Comparison of ENCODE assay signal across 18 mouse cellular contexts in genomic region chr11:51609266-51609909, GRCm38 (mm10). TPM values are rescaled to one million over a fixed set of nuclear protein-coding genes. Genes with fewer than 3 reads are reported as not detected.
A peak's percentile ranks its signal among the peaks of the same experiment; 100 is the strongest.
DNase-seq lines count a peak whose midpoint lies in the region; ATAC-seq and TF ChIP-seq lines count a peak whose summit lies in the region.
"Had no signal": no experiment of that assay in that cellular context is flagged by ENCODE, and none has a peak within 500 bp of the region (broad histone marks: within the 10 kb centered on the region; RNA-seq: fewer than 3 reads in every experiment).

No protein-coding gene starts in this region.

- WGBS in thymus, adult 2 months: 26% methylated on average over 3 of the region's 3 CpGs
- WGBS in liver, adult 2 months: 49% methylated on average over 3 of the region's 3 CpGs
- 77% methylated on average over 3 of the region's 3 CpGs for WGBS in forebrain, postnatal 0 days
- 85% methylated on average over 3 of the region's 3 CpGs for WGBS in forebrain, embryonic 15.5 days

- TF ChIP-seq POLR2A in thymus, adult 2 months (IDR thresholded peaks at IDR 0.05; ENCODE audit: control insufficient read depth, extremely low read depth, insufficient read depth, low read length, poor library complexity): no peak
- TF ChIP-seq POLR2A in liver, adult 2 months (IDR thresholded peaks at IDR 0.05; ENCODE audit: extremely low read depth, insufficient read depth, low read length): no peak

- H3K4me3 ChIP-seq in thymus, adult 2 months (ENCODE audit: control insufficient read depth, insufficient read depth, low read length): no peak overlapping the region
- H3K4me3 ChIP-seq in liver, adult 2 months (ENCODE audit: insufficient read depth, low read depth, low read length): no peak overlapping the region
- no peak overlapping the region for H3K4me3 ChIP-seq in forebrain, postnatal 0 days (ENCODE audit: low read depth, low read length)
- no peak overlapping the region for H3K4me3 ChIP-seq in forebrain, embryonic 15.5 days
- H3K4me3 ChIP-seq: heart, embryonic 10.5 days; kidney, embryonic 15.5 days; limb, embryonic 12.5 days had no signal

- peak overlapping the region; percentile 91 for H3K27ac ChIP-seq in thymus, adult 2 months (ENCODE audit: control insufficient read depth, insufficient read depth, low read length)
- no peak overlapping the region for H3K27ac ChIP-seq in liver, adult 2 months (replicated peaks; ENCODE audit: insufficient read depth, low read depth, low read length)
- no peak overlapping the region for H3K27ac ChIP-seq in forebrain, postnatal 0 days (ENCODE audit: low read depth, low read length)
- H3K27ac ChIP-seq in forebrain, embryonic 15.5 days (replicated peaks): no peak overlapping the region
- H3K27ac ChIP-seq: heart, embryonic 10.5 days; hindbrain, postnatal 0 days; kidney, embryonic 15.5 days; limb, embryonic 12.5 days had no signal

- H3K4me1 ChIP-seq in thymus, adult 2 months (replicated peaks; ENCODE audit: control insufficient read depth, insufficient read depth, low read length): peaks cover 13% of the 10 kb centered on the region
- peaks cover 3% of the 10 kb centered on the region for H3K4me1 ChIP-seq in liver, adult 2 months (ENCODE audit: control insufficient read depth, insufficient read depth, low read length)
- 0 out of 2 replicates have a peak, but pooled peaks cover 10% of the 10 kb centered on the region for H3K4me1 ChIP-seq in forebrain, postnatal 0 days (ENCODE audit: insufficient read depth)
- H3K4me1 ChIP-seq in forebrain, embryonic 15.5 days: peaks cover 16% of the 10 kb centered on the region

- H3K4me2 ChIP-seq in forebrain, postnatal 0 days (ENCODE audit: low read depth): no peak overlapping the region
- no peak overlapping the region for H3K4me2 ChIP-seq in forebrain, embryonic 15.5 days (replicated peaks)
- H3K4me2 ChIP-seq: kidney, embryonic 15.5 days; limb, embryonic 12.5 days had no signal

- peaks cover 10% of the 10 kb centered on the region for H3K36me3 ChIP-seq in thymus, adult 2 months (ENCODE audit: control insufficient read depth, insufficient read depth, low read length)
- peaks cover 8% of the 10 kb centered on the region for H3K36me3 ChIP-seq in liver, adult 2 months (ENCODE audit: control insufficient read depth, insufficient read depth, low read length)
- H3K36me3 ChIP-seq in forebrain, postnatal 0 days (ENCODE audit: insufficient read depth): peaks cover 5% of the 10 kb centered on the region; the same call in 1 of the 2 replicates
- peaks cover 7% of the 10 kb centered on the region for H3K36me3 ChIP-seq in forebrain, embryonic 15.5 days

- no peak overlapping the region for H3K9ac ChIP-seq in liver, adult 2 months (ENCODE audit: low read depth, low read length)
- no peak overlapping the region for H3K9ac ChIP-seq in forebrain, postnatal 0 days
- H3K9ac ChIP-seq in forebrain, embryonic 15.5 days (replicated peaks): no peak overlapping the region
- H3K9ac ChIP-seq: kidney, embryonic 15.5 days; limb, embryonic 12.5 days had no signal

- TF ChIP-seq CTCF in thymus, adult 2 months (IDR thresholded peaks at IDR 0.05; ENCODE audit: borderline replicate concordance, control insufficient read depth, extremely low read depth, insufficient read depth, low read length, poor library complexity): no peak
- no peak for TF ChIP-seq CTCF in liver, adult 2 months (IDR thresholded peaks at IDR 0.05; ENCODE audit: low read depth, low read length)
- no peak for TF ChIP-seq CTCF in forebrain, postnatal 0 days (IDR thresholded peaks at IDR 0.05; ENCODE audit: low read depth)

- peaks cover 9% of the 10 kb centered on the region; the same call in 1 of the 2 replicates for H3K79me2 ChIP-seq in liver, adult 2 months (ENCODE audit: control insufficient read depth, insufficient read depth, low read length)

- no peaks in the 10 kb centered on the region for H3K27me3 ChIP-seq in thymus, adult 2 months (ENCODE audit: control insufficient read depth, insufficient read depth, low read length)
- no peaks in the 10 kb centered on the region for H3K27me3 ChIP-seq in liver, adult 2 months (ENCODE audit: control insufficient read depth, insufficient read depth, low read length)
- no peaks in the 10 kb centered on the region for H3K27me3 ChIP-seq in forebrain, postnatal 0 days (ENCODE audit: insufficient read depth, low read length)
- no peaks in the 10 kb centered on the region for H3K27me3 ChIP-seq in forebrain, embryonic 15.5 days
- H3K27me3 ChIP-seq: kidney, embryonic 15.5 days; limb, embryonic 12.5 days had no signal

- H3K9me3 ChIP-seq in forebrain, postnatal 0 days (ENCODE audit: low read length): no peaks in the 10 kb centered on the region
- H3K9me3 ChIP-seq in forebrain, embryonic 15.5 days: no peaks in the 10 kb centered on the region
- H3K9me3 ChIP-seq: heart, embryonic 10.5 days; kidney, embryonic 15.5 days; limb, embryonic 12.5 days had no signal

- peak; percentile 81 for ATAC-seq in megakaryocyte-erythroid progenitor cell, adult 5-6 weeks (replicated peaks; ENCODE audit: low FRiP score, low TSS enrichment, poor library complexity, severe bottlenecking)
- ATAC-seq in forebrain, postnatal 0 days: no peak
- ATAC-seq in forebrain, embryonic 15.5 days (replicated peaks): no peak
- ATAC-seq: hindbrain, postnatal 0 days had no signal

- no peak for DNase-seq in thymus, adult 2 months
- no peak for DNase-seq in thymus, adult 18-20 months
- DNase-seq in liver, adult 2 months (ENCODE audit: extremely low read depth, low read depth, low spot score): peak; percentile 74
- no peak for DNase-seq in forebrain, postnatal 0 days
- DNase-seq in kidney, adult 18-20 months: no peak
- DNase-seq: adrenal gland, adult 2 months; cerebellum, adult 9-11 months; embryo, embryonic 11 days; gastrocnemius, postnatal 25 days; heart, postnatal 4 days; midbrain, embryonic 14.5 days; right cerebral cortex, adult 18-20 months had no signal

RNA-seq across cellular contexts. Expression of gene Hnrnpab, which starts 2.7 kb away (rescaled TPM):
- polyA plus RNA-seq in thymus, adult 2 months (2012; rRNA removed): 533 and 863 TPM in 2 replicates
- 96.9 and 104 TPM in 2 replicates for total RNA-seq in liver, adult 2 months (2014; rRNA removed)
- 103 and 105 TPM in 2 replicates for polyA plus RNA-seq in liver, adult 2 months (2012; rRNA removed)
- total RNA-seq in megakaryocyte-erythroid progenitor cell, adult 5-6 weeks (2014; fragmentation: Nextera tagmentation): 644 and 702 TPM in 2 replicates
- 1,394 and 1,753 TPM in 2 replicates for total RNA-seq in megakaryocyte-erythroid progenitor cell, adult 5-6 weeks (2017)
- total RNA-seq in forebrain, postnatal 0 days (2014; rRNA removed): 324 and 364 TPM in 2 replicates
- polyA plus RNA-seq in forebrain, postnatal 0 days (2015; fragmentation: Nextera tagmentation; extraction: Ambion mirVana): 350 and 374 TPM in 2 replicates
- 588 and 604 TPM in 2 replicates for polyA plus RNA-seq in forebrain, embryonic 15.5 days (2015; fragmentation: Nextera tagmentation; extraction: Ambion mirVana)

RNA-seq across cellular contexts. Expression of gene Nhp2, which starts 10.1 kb away (rescaled TPM):
- polyA plus RNA-seq in thymus, adult 2 months (2012; rRNA removed): 69.3 and 70.8 TPM in 2 replicates
- 26.4 and 29.4 TPM in 2 replicates for total RNA-seq in liver, adult 2 months (2014; rRNA removed)
- 31.4 and 33.8 TPM in 2 replicates for polyA plus RNA-seq in liver, adult 2 months (2012; rRNA removed)
- total RNA-seq in megakaryocyte-erythroid progenitor cell, adult 5-6 weeks (2014; fragmentation: Nextera tagmentation): 285 and 292 TPM in 2 replicates
- 141 and 176 TPM in 2 replicates for total RNA-seq in megakaryocyte-erythroid progenitor cell, adult 5-6 weeks (2017)
- 66.5 and 81.2 TPM in 2 replicates for total RNA-seq in forebrain, postnatal 0 days (2014; rRNA removed)
- 118 and 155 TPM in 2 replicates for polyA plus RNA-seq in forebrain, postnatal 0 days (2015; fragmentation: Nextera tagmentation; extraction: Ambion mirVana)
- 98.5 and 102 TPM in 2 replicates for polyA plus RNA-seq in forebrain, embryonic 15.5 days (2015; fragmentation: Nextera tagmentation; extraction: Ambion mirVana)

RNA-seq across cellular contexts. Expression of gene Phykpl, which starts 24.8 kb away (rescaled TPM):
- polyA plus RNA-seq in thymus, adult 2 months (2012; rRNA removed): 20.2 and 21.8 TPM in 2 replicates
- total RNA-seq in liver, adult 2 months (2014; rRNA removed): 12.7 and 16.5 TPM in 2 replicates
- polyA plus RNA-seq in liver, adult 2 months (2012; rRNA removed): 19.6 and 23.7 TPM in 2 replicates
- total RNA-seq in megakaryocyte-erythroid progenitor cell, adult 5-6 weeks (2014; fragmentation: Nextera tagmentation): 30.5 and 34.7 TPM in 2 replicates
- 8.8 and 19.9 TPM in 2 replicates for total RNA-seq in megakaryocyte-erythroid progenitor cell, adult 5-6 weeks (2017)
- 5.6 and 7.9 TPM in 2 replicates for total RNA-seq in forebrain, postnatal 0 days (2014; rRNA removed)
- 6.7 and 8.4 TPM in 2 replicates for polyA plus RNA-seq in forebrain, postnatal 0 days (2015; fragmentation: Nextera tagmentation; extraction: Ambion mirVana)
- 12.6 and 13.1 TPM in 2 replicates for polyA plus RNA-seq in forebrain, embryonic 15.5 days (2015; fragmentation: Nextera tagmentation; extraction: Ambion mirVana)

RNA-seq across cellular contexts. Expression of gene Rmnd5b, which starts 26.3 kb away (rescaled TPM):
- polyA plus RNA-seq in thymus, adult 2 months (2012; rRNA removed): 123 and 125 TPM in 2 replicates
- total RNA-seq in liver, adult 2 months (2014; rRNA removed): 8.9 and 10.3 TPM in 2 replicates
- 44.9 and 46.6 TPM in 2 replicates for polyA plus RNA-seq in liver, adult 2 months (2012; rRNA removed)
- total RNA-seq in megakaryocyte-erythroid progenitor cell, adult 5-6 weeks (2014; fragmentation: Nextera tagmentation): 37.0 TPM in 2 replicates
- total RNA-seq in megakaryocyte-erythroid progenitor cell, adult 5-6 weeks (2017): 9.5 and 17.6 TPM in 2 replicates
- 70.7 and 88.2 TPM in 2 replicates for total RNA-seq in forebrain, postnatal 0 days (2014; rRNA removed)
- 74.4 and 75.9 TPM in 2 replicates for polyA plus RNA-seq in forebrain, postnatal 0 days (2015; fragmentation: Nextera tagmentation; extraction: Ambion mirVana)
- 69.6 and 77.7 TPM in 2 replicates for polyA plus RNA-seq in forebrain, embryonic 15.5 days (2015; fragmentation: Nextera tagmentation; extraction: Ambion mirVana)

RNA-seq across cellular contexts. Expression of gene N4bp3, which starts 41.3 kb away (rescaled TPM):
- polyA plus RNA-seq in thymus, adult 2 months (2012; rRNA removed): 22.7 and 25.5 TPM in 2 replicates
- 1.6 and 2.4 TPM in 2 replicates for total RNA-seq in liver, adult 2 months (2014; rRNA removed)
- polyA plus RNA-seq in liver, adult 2 months (2012; rRNA removed): 5.7 and 6.4 TPM in 2 replicates
- not detected in 2 replicates for total RNA-seq in megakaryocyte-erythroid progenitor cell, adult 5-6 weeks (2014; fragmentation: Nextera tagmentation)
- 0.89 and 1.1 TPM in 2 replicates for total RNA-seq in megakaryocyte-erythroid progenitor cell, adult 5-6 weeks (2017)
- 23.4 and 26.4 TPM in 2 replicates for total RNA-seq in forebrain, postnatal 0 days (2014; rRNA removed)
- 17.3 and 17.9 TPM in 2 replicates for polyA plus RNA-seq in forebrain, postnatal 0 days (2015; fragmentation: Nextera tagmentation; extraction: Ambion mirVana)
- 10.2 and 10.8 TPM in 2 replicates for polyA plus RNA-seq in forebrain, embryonic 15.5 days (2015; fragmentation: Nextera tagmentation; extraction: Ambion mirVana)
